Mouse (Mus musculus): ENCODE results near the gene Arhgef17.

The Arhgef17 gene

DNA sequence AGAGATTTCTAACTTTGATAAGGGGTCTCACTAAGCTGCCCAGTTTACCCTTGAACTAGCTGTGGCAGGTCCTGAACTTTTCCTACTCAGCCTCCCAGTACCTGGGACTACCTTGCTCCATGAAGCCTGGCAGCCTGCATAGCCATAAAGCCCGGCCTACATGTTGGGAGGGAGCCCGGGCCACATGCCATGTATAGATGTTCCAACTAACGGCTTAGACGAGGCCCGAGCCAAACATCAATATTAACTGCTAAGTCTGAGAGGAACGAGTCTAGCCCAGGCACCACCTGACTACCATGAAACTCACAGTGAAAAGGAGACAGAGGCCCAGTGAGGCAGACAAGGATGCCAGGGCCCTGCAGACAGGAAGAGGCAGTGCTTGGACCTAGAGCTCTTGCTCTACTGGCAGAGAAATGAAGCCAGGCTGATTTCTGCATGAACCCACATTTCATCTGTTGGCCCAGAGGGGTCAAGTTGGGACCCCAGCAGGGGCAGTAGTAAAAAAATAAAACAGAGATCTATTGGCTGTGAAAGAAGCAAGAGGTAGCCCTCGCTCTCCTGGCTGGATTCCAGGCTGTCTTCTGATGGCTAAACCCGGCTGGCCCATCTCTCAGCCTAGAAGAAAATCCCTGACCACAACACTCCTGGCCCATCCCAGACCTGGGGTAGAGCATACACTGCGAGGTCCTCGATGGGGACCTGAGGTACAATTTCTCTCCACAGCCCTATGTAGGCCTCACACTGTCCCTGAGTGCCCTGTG, 25.7 kb downstream of the Arhgef17 start:
- TF ChIP-seq NANOG (IDR thresholded peaks at IDR 0.05; ENCODE audit: borderline replicate concordance, low read length) (no peak), CTCF (conservative IDR thresholded peaks at IDR 0.05; ENCODE audit: low read length) (no peak), POU5F1 (IDR thresholded peaks at IDR 0.05; ENCODE audit: borderline replicate concordance, low read length) (no peak)
- peaks cover 24% of the 10 kb centered on the region for H3K4me1 ChIP-seq (replicated peaks; ENCODE audit: low read depth, low read length)
- no peaks in the 10 kb centered on the region for H3K27me3 ChIP-seq (ENCODE audit: insufficient read depth, low read length)
- peaks cover 13% of the 10 kb centered on the region; the same call in 1 of the 2 replicates for H3K36me3 ChIP-seq (ENCODE audit: insufficient read depth, low read length)
- H3K9me3 ChIP-seq (ENCODE audit: low read length) = no peaks in the 10 kb centered on the region
- no peak overlapping the region for H3K4me3 ChIP-seq (replicated peaks; ENCODE audit: low read length)

DNA sequence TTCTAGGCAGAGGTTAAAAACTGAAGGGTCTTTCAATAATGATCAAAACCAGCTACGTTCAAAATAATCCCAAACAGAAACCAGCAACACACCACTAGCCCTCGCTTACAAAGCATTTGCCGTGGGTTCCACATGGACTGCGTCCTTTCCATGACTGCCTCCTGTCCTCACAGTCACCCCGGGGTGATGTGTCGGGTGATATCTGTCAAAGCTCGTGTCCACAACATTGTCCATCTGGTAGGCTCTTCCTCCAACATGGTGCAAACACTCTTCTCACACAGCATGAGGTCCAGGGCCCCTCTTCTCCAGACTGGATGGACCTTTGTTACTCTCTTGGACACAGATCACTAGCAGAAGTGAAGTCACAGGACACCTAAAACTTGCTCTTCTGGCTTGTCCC, 26.9 kb downstream of the Arhgef17 start:
- Histone ChIP-seq H3K27me3 (ENCODE audit: insufficient read depth, low read length) (no peaks in the 10 kb centered on the region), H3K4me3 (replicated peaks; ENCODE audit: low read length) (no peak overlapping the region), H3K36me3 (ENCODE audit: insufficient read depth, low read length) (peaks cover 13% of the 10 kb centered on the region; the same call in 1 of the 2 replicates), H3K9me3 (ENCODE audit: low read length) (no peaks in the 10 kb centered on the region), H3K4me1 (replicated peaks; ENCODE audit: low read depth, low read length) (peaks cover 22% of the 10 kb centered on the region)
- TF ChIP-seq POU5F1 (IDR thresholded peaks at IDR 0.05; ENCODE audit: borderline replicate concordance, low read length) (no peak), NANOG (IDR thresholded peaks at IDR 0.05; ENCODE audit: borderline replicate concordance, low read length) (no peak), CTCF (conservative IDR thresholded peaks at IDR 0.05; ENCODE audit: low read length) (no peak)

DNA sequence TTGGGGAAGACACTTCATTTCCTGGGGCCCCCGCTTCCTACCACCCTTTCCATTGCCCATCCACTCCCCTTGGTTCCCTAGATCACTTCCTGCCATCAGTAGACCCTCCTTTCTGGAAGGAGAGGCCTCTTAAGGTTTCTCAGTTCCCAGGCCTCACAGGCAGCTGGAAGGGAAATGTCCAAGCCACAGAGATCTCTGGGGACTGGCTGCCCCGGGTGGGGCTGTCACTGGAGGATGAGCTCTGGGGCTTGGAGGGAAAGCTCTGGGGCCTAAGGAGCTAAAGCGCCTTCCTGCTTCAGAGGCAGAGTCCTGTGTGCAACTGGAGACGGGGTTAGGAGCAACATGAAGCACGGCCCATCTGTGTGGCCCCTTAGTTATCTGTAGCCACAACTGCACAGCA, 27.3 kb downstream of the Arhgef17 start:
- H3K27me3 ChIP-seq (ENCODE audit: insufficient read depth, low read length) = no peaks in the 10 kb centered on the region
- peaks cover 22% of the 10 kb centered on the region for H3K4me1 ChIP-seq (replicated peaks; ENCODE audit: low read depth, low read length)
- H3K36me3 ChIP-seq (ENCODE audit: insufficient read depth, low read length) = peaks cover 10% of the 10 kb centered on the region; the same call in 1 of the 2 replicates
- H3K9me3 ChIP-seq (ENCODE audit: low read length) = no peaks in the 10 kb centered on the region
- TF ChIP-seq POU5F1 (IDR thresholded peaks at IDR 0.05; ENCODE audit: borderline replicate concordance, low read length) (no peak), CTCF (conservative IDR thresholded peaks at IDR 0.05; ENCODE audit: low read length) (no peak), NANOG (IDR thresholded peaks at IDR 0.05; ENCODE audit: borderline replicate concordance, low read length) (no peak)
- H3K4me3 ChIP-seq (replicated peaks; ENCODE audit: low read length) = no peak overlapping the region

DNA sequence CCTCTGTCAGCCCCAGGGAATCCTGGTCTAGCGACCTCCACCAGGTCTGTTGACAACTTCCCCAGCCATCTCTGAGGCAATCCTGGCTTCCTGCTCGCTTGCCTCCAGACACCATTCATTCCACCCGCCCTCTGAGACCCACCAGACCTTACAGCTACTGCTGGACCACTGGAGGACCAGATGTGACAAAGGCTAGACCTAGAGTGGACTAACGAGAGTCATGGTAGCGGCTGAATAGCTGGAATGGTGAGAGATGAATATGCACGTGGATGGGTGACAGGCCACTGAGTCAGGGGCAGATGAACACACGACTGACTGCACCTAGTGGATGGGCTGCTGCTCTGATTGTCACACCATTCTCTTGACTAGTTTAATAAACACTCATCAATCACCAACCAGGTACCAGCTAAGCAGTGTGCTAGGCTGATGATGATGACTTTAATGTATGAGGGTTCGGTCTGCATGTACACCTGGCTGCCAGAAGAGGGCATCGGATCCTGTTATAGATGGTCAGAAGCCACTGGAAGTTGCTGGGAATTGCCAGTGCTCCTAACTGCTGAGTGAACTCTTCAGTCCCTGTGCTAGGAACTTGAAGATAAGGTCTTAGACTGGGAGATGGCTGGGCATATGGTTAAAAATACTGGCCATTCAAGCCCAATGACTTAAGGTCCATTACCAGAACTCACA, 29.3 kb downstream of the Arhgef17 start:
- TF ChIP-seq CTCF (conservative IDR thresholded peaks at IDR 0.05; ENCODE audit: low read length) (peak; percentile 58), NANOG (IDR thresholded peaks at IDR 0.05; ENCODE audit: borderline replicate concordance, low read length) (no peak), POU5F1 (IDR thresholded peaks at IDR 0.05; ENCODE audit: borderline replicate concordance, low read length) (no peak)
- peaks cover 11% of the 10 kb centered on the region for H3K36me3 ChIP-seq (ENCODE audit: insufficient read depth, low read length)
- peaks cover 12% of the 10 kb centered on the region for H3K9me3 ChIP-seq (ENCODE audit: low read length)
- H3K27me3 ChIP-seq (ENCODE audit: insufficient read depth, low read length) = no peaks in the 10 kb centered on the region
- peaks cover 3% of the 10 kb centered on the region for H3K4me1 ChIP-seq (replicated peaks; ENCODE audit: low read depth, low read length)
- H3K4me3 ChIP-seq (replicated peaks; ENCODE audit: low read length) = no peak overlapping the region

DNA sequence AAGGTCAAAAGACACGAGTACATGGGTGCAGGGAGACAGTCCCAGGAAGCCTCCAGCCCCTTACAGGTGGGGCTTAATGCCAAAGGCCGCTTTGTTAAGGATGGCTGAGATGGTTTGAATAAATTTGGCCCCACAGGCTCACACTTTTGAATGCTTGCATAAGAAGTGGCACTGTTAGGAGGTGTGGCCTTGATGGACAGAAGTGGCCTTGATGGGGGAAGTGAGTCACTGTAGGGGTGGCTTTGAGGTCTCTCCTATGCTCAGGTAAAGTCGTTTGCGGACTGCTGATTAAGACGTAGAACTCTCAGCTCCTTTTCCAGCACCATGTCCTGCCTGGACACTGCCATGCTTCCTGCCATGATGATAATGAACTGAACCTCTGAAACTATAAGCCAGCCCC, 34.1 kb downstream of the Arhgef17 start:
- Histone ChIP-seq H3K36me3 (ENCODE audit: insufficient read depth, low read length) (peaks cover 7% of the 10 kb centered on the region), H3K4me3 (replicated peaks; ENCODE audit: low read length) (no peak overlapping the region), H3K9me3 (ENCODE audit: low read length) (peaks cover 14% of the 10 kb centered on the region), H3K4me1 (replicated peaks; ENCODE audit: low read depth, low read length) (peaks cover 25% of the 10 kb centered on the region), H3K27me3 (ENCODE audit: insufficient read depth, low read length) (peaks cover 23% of the 10 kb centered on the region)
- no peak for TF ChIP-seq NANOG (IDR thresholded peaks at IDR 0.05; ENCODE audit: borderline replicate concordance, low read length)

DNA sequence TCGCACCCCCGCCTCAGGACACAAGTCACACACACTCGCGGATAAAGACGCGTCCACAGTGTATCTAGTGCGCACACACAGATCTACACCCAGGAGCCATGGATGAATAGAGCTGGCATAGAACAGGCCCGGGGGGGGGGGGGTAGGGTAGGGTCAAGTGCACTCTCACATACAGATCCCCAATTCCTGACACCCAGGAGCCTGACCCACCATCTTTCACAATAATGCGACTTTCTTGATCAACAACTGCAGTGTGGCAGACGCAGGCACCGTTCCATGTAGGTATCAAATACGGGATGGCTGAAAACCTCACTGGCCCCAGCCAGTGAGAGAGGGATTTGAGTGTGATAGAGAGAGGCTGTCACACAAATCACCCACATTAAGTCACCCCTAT, 37.1 kb downstream of the Arhgef17 start:
- H3K4me1 ChIP-seq (replicated peaks; ENCODE audit: low read depth, low read length) = peaks cover 44% of the 10 kb centered on the region
- H3K4me3 ChIP-seq (replicated peaks; ENCODE audit: low read length) = peak overlapping the region; percentile 79
- H3K27me3 ChIP-seq (ENCODE audit: insufficient read depth, low read length) = peaks cover 23% of the 10 kb centered on the region
- TF ChIP-seq POU5F1 (IDR thresholded peaks at IDR 0.05; ENCODE audit: borderline replicate concordance, low read length) = no peak
- TF ChIP-seq CTCF (conservative IDR thresholded peaks at IDR 0.05; ENCODE audit: low read length) = no peak
- TF ChIP-seq NANOG (IDR thresholded peaks at IDR 0.05; ENCODE audit: borderline replicate concordance, low read length) = no peak
- peaks cover 14% of the 10 kb centered on the region for H3K36me3 ChIP-seq (ENCODE audit: insufficient read depth, low read length)
- H3K9me3 ChIP-seq (ENCODE audit: low read length) = peaks cover 14% of the 10 kb centered on the region

DNA sequence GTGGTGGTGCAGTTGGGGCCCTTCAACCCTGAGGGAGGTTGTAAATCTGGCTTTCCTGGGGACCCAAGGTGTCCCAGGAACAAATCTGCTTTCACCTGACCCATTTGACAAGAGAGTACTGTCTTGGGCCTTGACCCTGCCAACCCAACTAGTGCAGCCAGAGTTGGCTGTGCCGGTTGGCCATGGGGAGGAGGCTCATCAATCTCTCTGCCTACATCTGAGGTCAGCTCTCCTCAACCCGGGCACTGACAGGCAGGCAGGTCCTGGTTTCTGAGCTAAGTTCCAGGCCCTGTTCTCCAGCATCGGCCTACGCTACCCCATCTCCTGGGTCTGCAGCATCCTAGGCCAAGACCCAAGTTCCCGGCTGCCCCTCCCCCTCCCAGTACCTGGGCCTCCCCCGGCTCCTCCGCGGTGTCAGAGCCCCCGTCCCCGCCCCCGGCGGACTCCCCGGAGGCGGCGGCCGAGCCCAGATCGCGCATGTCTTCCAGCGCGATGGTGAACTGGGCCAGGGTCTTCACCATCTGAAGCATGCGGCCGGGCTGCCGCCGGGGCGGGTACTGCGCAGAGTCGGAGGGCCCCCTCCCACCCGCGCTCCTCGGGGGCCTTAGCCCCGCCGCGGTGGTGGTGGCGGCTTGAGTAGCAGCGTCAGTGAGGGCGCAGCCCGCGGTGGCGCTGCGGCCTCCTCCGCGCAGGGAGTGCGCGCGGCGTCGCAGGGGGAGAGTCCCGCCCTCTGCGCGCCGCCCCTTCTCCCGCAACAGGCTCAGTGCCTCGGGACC, 37.7 kb downstream of the Arhgef17 start:
- TF ChIP-seq CTCF (conservative IDR thresholded peaks at IDR 0.05; ENCODE audit: low read length) = no peak
- no peak for TF ChIP-seq NANOG (IDR thresholded peaks at IDR 0.05; ENCODE audit: borderline replicate concordance, low read length)
- TF ChIP-seq POU5F1 (IDR thresholded peaks at IDR 0.05; ENCODE audit: borderline replicate concordance, low read length) = no peak
- Histone ChIP-seq H3K36me3 (ENCODE audit: insufficient read depth, low read length) (peaks cover 20% of the 10 kb centered on the region), H3K9me3 (ENCODE audit: low read length) (peaks cover 14% of the 10 kb centered on the region), H3K27me3 (ENCODE audit: insufficient read depth, low read length) (peaks cover 23% of the 10 kb centered on the region), H3K4me1 (replicated peaks; ENCODE audit: low read depth, low read length) (peaks cover 44% of the 10 kb centered on the region), H3K4me3 (replicated peaks; ENCODE audit: low read length) (peak overlapping the region; percentile 79)

All from E14TG2a.4 (cell line).